Mouse (Mus musculus): Measurements from ENCODE around the gene Acsbg1. TPM values are rescaled to one million over a fixed set of nuclear protein-coding genes. Genes with fewer than 3 reads are reported as not detected.

The Acsbg1 gene
- polyA plus RNA-seq (2014; fragmentation: Illumina TruSeq; extraction: RNeasy Lipid Tissue Mini Kit (QIAGEN cat#74804)): 58.3 TPM

GRCm38 (mm10) chr9:54661605-54662377, at the start of gene Acsbg1:
Gene Acsbg1 (minus strand): TSS chr9:54661870.

GRCm38 (mm10) chr9:54698318-54699086, 36.8 kb upstream of the Acsbg1 start, which contains the start of gene Dnaja4:
Gene Dnaja4 (plus strand): TSS chr9:54698873.

GRCm38 (mm10) chr9:54586199-54587061, 75.2 kb downstream of the Acsbg1 start, which contains the start of gene Idh3a:
Gene Idh3a (plus strand): TSS chr9:54586334.

GRCm38 (mm10) chr9:54559771-54560471, 101.7 kb downstream of the Acsbg1 start, which contains the start of gene Cib2:
Gene Cib2 (minus strand): TSS chr9:54560218.

Other genes with a start within 250 kb of the Acsbg1 start
- gene Dmxl2, start 160.2 kb downstream of the Acsbg1 start, polyA plus RNA-seq (2014; fragmentation: Illumina TruSeq; extraction: RNeasy Lipid Tissue Mini Kit (QIAGEN cat#74804)): 26.7 TPM
- not detected for gene Sh2d7, start 122.9 kb downstream of the Acsbg1 start, polyA plus RNA-seq (2014; fragmentation: Illumina TruSeq; extraction: RNeasy Lipid Tissue Mini Kit (QIAGEN cat#74804))
- gene Cib2, start 101.7 kb downstream of the Acsbg1 start, polyA plus RNA-seq (2014; fragmentation: Illumina TruSeq; extraction: RNeasy Lipid Tissue Mini Kit (QIAGEN cat#74804)): 0.86 TPM
- gene Idh3a, start 75.5 kb downstream of the Acsbg1 start, polyA plus RNA-seq (2014; fragmentation: Illumina TruSeq; extraction: RNeasy Lipid Tissue Mini Kit (QIAGEN cat#74804)): 151 TPM
- gene Dnaja4, start 37.0 kb upstream of the Acsbg1 start, polyA plus RNA-seq (2014; fragmentation: Illumina TruSeq; extraction: RNeasy Lipid Tissue Mini Kit (QIAGEN cat#74804)): 38.8 TPM
- 99.2 TPM for gene Wdr61, start 72.6 kb upstream of the Acsbg1 start, polyA plus RNA-seq (2014; fragmentation: Illumina TruSeq; extraction: RNeasy Lipid Tissue Mini Kit (QIAGEN cat#74804))
- not detected for gene Crabp1, start 102.9 kb upstream of the Acsbg1 start, polyA plus RNA-seq (2014; fragmentation: Illumina TruSeq; extraction: RNeasy Lipid Tissue Mini Kit (QIAGEN cat#74804))
- gene Ireb2, start 201.9 kb upstream of the Acsbg1 start, polyA plus RNA-seq (2014; fragmentation: Illumina TruSeq; extraction: RNeasy Lipid Tissue Mini Kit (QIAGEN cat#74804)): 207 TPM

Measured in ovary, adult 10 weeks (tissue).